Mouse (Mus musculus) hindbrain, embryonic 16.5 days (tissue): Measurements from ENCODE around the gene Abhd15. TPM values are rescaled to one million over a fixed set of nuclear protein-coding genes. Genes with fewer than 3 reads are reported as not detected.

Source experiments
- ATAC-seq: fragments of 200-750 bp; cut with Nextera tagmentation; 2 replicates; pipeline ENCODE4 v1.8.0; 2017; ENCODE audit warnings: moderate TSS enrichment, moderate library complexity
- H3K27ac ChIP-seq: fragments of 300-500 bp; sonication (generic); 2 replicates; pipeline ENCODE4 v1.5.1; 2014; ENCODE audit warnings: low read depth, mild to moderate bottlenecking, control low read depth, low read length, moderate library complexity
- H3K27me3 ChIP-seq: fragments of 300-500 bp; sonication (generic); replicated peaks from 2 replicates; pipeline ENCODE4 v1.6.1; 2014; ENCODE audit warnings: low read length; ENCODE audit not compliant: control insufficient read depth, insufficient read depth
- H3K36me3 ChIP-seq: fragments of 300-500 bp; sonication (generic); 2 replicates; pipeline ENCODE4 v1.6.1; 2014; ENCODE audit warnings: mild to moderate bottlenecking, low read length, moderate library complexity, mixed read lengths; ENCODE audit not compliant: control insufficient read depth, insufficient read depth
- H3K4me1 ChIP-seq: fragments of 300-500 bp; sonication (generic); 2 replicates; pipeline ENCODE4 v1.6.1; 2014; ENCODE audit warnings: low read depth, low read length; ENCODE audit not compliant: control insufficient read depth, insufficient read depth
- H3K4me2 ChIP-seq: fragments of 300-500 bp; sonication (generic); 2 replicates; pipeline ENCODE4 v1.6.1; 2014; ENCODE audit warnings: mild to moderate bottlenecking, low read length, control low read depth, moderate library complexity
- H3K4me3 ChIP-seq: fragments of 300-500 bp; sonication (generic); 2 replicates; pipeline ENCODE4 v1.5.1; 2014; ENCODE audit warnings: mild to moderate bottlenecking, low read length, control low read depth, moderate library complexity
- H3K9ac ChIP-seq: fragments of 300-500 bp; sonication (generic); 2 replicates; pipeline ENCODE4 v1.6.1; 2014; ENCODE audit warnings: low read depth, mild to moderate bottlenecking, control low read depth, low read length, moderate library complexity
- H3K9me3 ChIP-seq: fragments of 300-500 bp; sonication (generic); 2 replicates; pipeline ENCODE4 v1.6.1; 2014; ENCODE audit warnings: mild to moderate bottlenecking, low read length, moderate library complexity; ENCODE audit not compliant: control insufficient read depth
- WGBS: fragments of 180-500 bp; shearing (Covaris S2); extraction: QIAGEN DNeasy Blood & Tissue Kit; methylation state at CpG from one replicate; pipeline ENCODE4 v1.1.7; 2014; 5-methylcytosine and 5-hydroxymethylcytosine counted together
- polyA plus RNA-seq: library from polyadenylated mRNA; unstranded; fragments of >200 nt; fragmentation: Nextera tagmentation; extraction: Ambion mirVana; gene quantifications from 2 replicates; pipeline ENCODE4 v1.2.1, GENCODE M21; 2015

Abhd15 gene
- polyA plus RNA-seq, 1 experiment from 2014 or later = 2.2 TPM

DNA sequence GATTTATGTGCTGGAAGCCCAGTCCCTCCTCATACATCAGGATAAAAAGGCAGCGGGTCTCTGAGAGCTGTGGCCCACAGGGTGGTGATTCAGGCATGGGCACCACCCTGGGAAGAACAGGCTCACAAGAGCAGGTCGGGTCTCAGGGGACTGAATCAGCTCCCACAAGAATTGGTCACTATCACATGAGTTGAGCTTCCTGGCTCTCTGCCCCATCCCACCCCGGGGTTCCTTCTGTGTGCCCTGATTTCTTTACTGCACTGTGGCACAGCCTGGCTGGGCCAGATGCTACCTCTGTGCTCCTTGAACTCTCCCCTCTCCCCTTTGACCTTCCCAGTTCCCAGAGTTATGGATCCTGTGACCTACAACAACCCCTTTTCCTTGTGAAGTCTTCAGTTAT is 31.9 kb upstream of the Abhd15 start:
- ATAC-seq = no peak
- Histone ChIP-seq H3K27me3 (no peaks in the 10 kb centered on the region), H3K27ac (no peak overlapping the region), H3K36me3 (no peaks in the 10 kb centered on the region), H3K4me3 (no peak overlapping the region), H3K9me3 (no peaks in the 10 kb centered on the region), H3K4me2 (no peak overlapping the region), H3K4me1 (peaks cover 35% of the 10 kb centered on the region), H3K9ac (no peak overlapping the region)
- 60% methylated on average over 3 of the region's 3 CpGs for WGBS

GRCm38 (mm10) chr11:77483510-77484255 is 31.2 kb upstream of the Abhd15 start:
- Histone ChIP-seq H3K27me3 (no peaks in the 10 kb centered on the region), H3K27ac (no peak overlapping the region), H3K9me3 (no peaks in the 10 kb centered on the region), H3K36me3 (no peaks in the 10 kb centered on the region), H3K4me1 (peaks cover 38% of the 10 kb centered on the region), H3K9ac (0 out of 2 replicates have a peak overlapping the region, but pooled peaks have one; percentile 31), H3K4me2 (no peak overlapping the region), H3K4me3 (no peak overlapping the region)
- ATAC-seq = no peak
- 67% methylated on average over 11 of the region's 11 CpGs for WGBS

DNA sequence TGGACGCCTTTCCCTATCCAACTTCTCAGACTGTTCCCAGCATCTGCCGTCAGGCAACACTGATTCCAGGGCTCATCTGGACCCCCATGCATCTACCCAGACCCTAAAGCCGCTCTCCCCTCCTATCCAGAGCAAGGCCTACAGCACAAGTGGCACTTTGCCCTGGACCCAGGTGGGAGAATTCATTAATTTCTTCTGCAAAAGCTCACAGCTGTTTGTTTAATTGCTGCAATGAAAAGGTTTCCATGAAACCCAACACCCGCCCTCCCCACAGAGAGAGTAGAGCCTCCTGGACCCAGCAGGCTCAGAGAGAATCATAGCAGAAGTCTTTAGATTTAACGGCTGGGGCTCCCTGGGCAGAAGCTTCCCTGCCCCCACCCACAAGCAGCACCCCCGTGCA is 29.7 kb upstream of the Abhd15 start:
- H3K9me3 ChIP-seq = no peaks in the 10 kb centered on the region
- 34% methylated on average over 6 of the region's 6 CpGs for WGBS
- H3K4me2 ChIP-seq = peak overlapping the region; percentile 15; the same call in 1 of the 2 replicates

GRCm38 (mm10) chr11:77486798-77487197 is 28.1 kb upstream of the Abhd15 start:
- Histone ChIP-seq H3K27ac (peak overlapping the region; percentile 60), H3K9ac (peak overlapping the region; percentile 37), H3K36me3 (no peaks in the 10 kb centered on the region), H3K4me1 (peaks cover 55% of the 10 kb centered on the region), H3K4me2 (peak overlapping the region; percentile 76), H3K27me3 (no peaks in the 10 kb centered on the region), H3K4me3 (peak overlapping the region; percentile 23), H3K9me3 (no peaks in the 10 kb centered on the region)
- 0 out of 2 replicates have a peak, but pooled peaks have one; percentile 25 for ATAC-seq
- 26% methylated on average over 5 of the region's 5 CpGs for WGBS

More for the DNA sequence above, 29.7 kb upstream of the Abhd15 start:
- Histone ChIP-seq H3K9ac (peak overlapping the region; percentile 35), H3K27me3 (no peaks in the 10 kb centered on the region), H3K36me3 (no peaks in the 10 kb centered on the region), H3K27ac (peak overlapping the region; percentile 29; the same call in 1 of the 2 replicates), H3K4me3 (no peak overlapping the region), H3K4me1 (peaks cover 41% of the 10 kb centered on the region)
- ATAC-seq = no peak

GRCm38 (mm10) chr11:77488771-77489581 is 25.9 kb upstream of the Abhd15 start:
- Histone ChIP-seq H3K4me1 (peaks cover 62% of the 10 kb centered on the region), H3K4me3 (peak overlapping the region; percentile 95), H3K27ac (peak overlapping the region; percentile 92), H3K9ac (peak overlapping the region; percentile 98), H3K9me3 (no peaks in the 10 kb centered on the region), H3K36me3 (no peaks in the 10 kb centered on the region), H3K4me2 (peak overlapping the region; percentile 76), H3K27me3 (no peaks in the 10 kb centered on the region)
- ATAC-seq = no peak
- WGBS = 2% methylated on average over 45 of the region's 55 CpGs

- Histone ChIP-seq H3K4me1 (peaks cover 69% of the 10 kb centered on the region), H3K4me3 (peak within 1 kb of the TSS; percentile 95), H3K36me3 (no peaks in the 10 kb centered on the region), H3K4me2 (peak within 1 kb of the TSS; percentile 76), H3K27me3 (no peaks in the 10 kb centered on the region), H3K9me3 (no peaks in the 10 kb centered on the region), H3K27ac (peak within 1 kb of the TSS; percentile 92), H3K9ac (peak within 1 kb of the TSS; percentile 98)
- under 1% methylated on average over 41 of the region's 87 CpGs for WGBS
- ATAC-seq = peak; percentile 69
Observed at GRCm38 (mm10) chr11:77489591-77490235, 25.2 kb upstream of the Abhd15 start, which contains the start of gene Ankrd13b. Gene Ankrd13b (minus strand): TSS chr11:77489678.

DNA sequence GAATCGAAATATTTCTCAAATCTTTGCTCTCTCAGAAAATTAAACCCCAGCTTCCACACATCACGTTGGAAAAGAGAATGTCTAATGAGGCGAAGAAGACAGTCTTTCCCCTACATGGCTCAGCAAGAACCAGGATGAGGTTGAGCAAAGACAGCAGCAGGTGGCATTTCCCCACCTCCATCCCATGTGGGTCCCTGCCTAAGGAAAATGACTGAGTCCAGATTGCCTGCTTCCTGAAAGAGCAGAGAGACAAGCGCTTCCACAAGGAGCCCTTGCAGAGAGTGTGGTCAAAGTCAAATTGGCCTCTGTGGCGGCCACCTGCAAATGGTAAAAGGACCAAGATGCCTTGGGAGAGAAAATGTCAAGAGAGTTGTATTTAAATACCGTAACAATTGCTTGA is 24.5 kb upstream of the Abhd15 start:
- H3K27ac ChIP-seq = peak overlapping the region; percentile 92
- H3K4me2 ChIP-seq = peak overlapping the region; percentile 76
- peak overlapping the region; percentile 95 for H3K4me3 ChIP-seq
- H3K9me3 ChIP-seq = no peaks in the 10 kb centered on the region
- no peaks in the 10 kb centered on the region for H3K27me3 ChIP-seq
- H3K36me3 ChIP-seq = no peaks in the 10 kb centered on the region
- peak overlapping the region; percentile 98 for H3K9ac ChIP-seq
- ATAC-seq = no peak
- H3K4me1 ChIP-seq = peaks cover 71% of the 10 kb centered on the region
- 59% methylated on average over 6 of the region's 6 CpGs for WGBS

GRCm38 (mm10) chr11:77491123-77491501 is 23.8 kb upstream of the Abhd15 start:
- Histone ChIP-seq H3K4me2 (peak overlapping the region; percentile 76), H3K4me1 (peaks cover 70% of the 10 kb centered on the region), H3K9ac (peak overlapping the region; percentile 93), H3K27ac (peak overlapping the region; percentile 90), H3K9me3 (no peaks in the 10 kb centered on the region), H3K27me3 (no peaks in the 10 kb centered on the region), H3K36me3 (no peaks in the 10 kb centered on the region), H3K4me3 (peak overlapping the region; percentile 95)
- under 1% methylated on average over 13 of the region's 13 CpGs for WGBS
- peak; percentile 64 for ATAC-seq
